Mouse (Mus musculus): ENCODE measurements around the gene Plxdc1.

Gene Plxdc1

GRCm38 (mm10) chr11:97986738-97987465 lies 658 bp upstream of the Plxdc1 start:
- DNase-seq: no peak

GRCm38 (mm10) chr11:97983983-97984382 lies 2.3 kb downstream of the Plxdc1 start:
- DNase-seq: no peak

GRCm38 (mm10) chr11:97983506-97983905 lies 2.7 kb downstream of the Plxdc1 start:
- no peak for DNase-seq

GRCm38 (mm10) chr11:97982721-97983120 lies 3.5 kb downstream of the Plxdc1 start:
- no peak for DNase-seq

GRCm38 (mm10) chr11:97980531-97980966 lies 5.7 kb downstream of the Plxdc1 start:
- no peak for DNase-seq

GRCm38 (mm10) chr11:97979824-97980495 lies 6.3 kb downstream of the Plxdc1 start:
- DNase-seq: no peak

- DNase-seq: no peak
Observed at GRCm38 (mm10) chr11:97978392-97978791, 7.9 kb downstream of the Plxdc1 start.

GRCm38 (mm10) chr11:97977797-97978196 lies 8.4 kb downstream of the Plxdc1 start:
- DNase-seq: no peak

- no peak for DNase-seq
Observed at GRCm38 (mm10) chr11:97974746-97975145, 11.5 kb downstream of the Plxdc1 start.

GRCm38 (mm10) chr11:97974141-97974540 lies 12.1 kb downstream of the Plxdc1 start:
- DNase-seq: no peak

GRCm38 (mm10) chr11:97972434-97972833 lies 13.8 kb downstream of the Plxdc1 start:
- no peak for DNase-seq

GRCm38 (mm10) chr11:97971232-97971631 lies 15.0 kb downstream of the Plxdc1 start:
- peak; percentile 89 for DNase-seq

- no peak for DNase-seq
Observed at GRCm38 (mm10) chr11:97970771-97971170, 15.5 kb downstream of the Plxdc1 start.

- DNase-seq: no peak
Observed at GRCm38 (mm10) chr11:97968385-97968784, 17.9 kb downstream of the Plxdc1 start.

- no peak for DNase-seq
Observed at GRCm38 (mm10) chr11:97967114-97967513, 19.1 kb downstream of the Plxdc1 start.

GRCm38 (mm10) chr11:97960907-97961306 lies 25.3 kb downstream of the Plxdc1 start:
- DNase-seq: no peak

GRCm38 (mm10) chr11:97959300-97959680 lies 27.0 kb downstream of the Plxdc1 start:
- no peak for DNase-seq

GRCm38 (mm10) chr11:97958641-97959299 lies 27.5 kb downstream of the Plxdc1 start:
- DNase-seq: peak; percentile 43

GRCm38 (mm10) chr11:97956905-97957560 lies 29.2 kb downstream of the Plxdc1 start:
- DNase-seq: peak; percentile 59

GRCm38 (mm10) chr11:97955915-97956314 lies 30.3 kb downstream of the Plxdc1 start:
- DNase-seq: no peak

- DNase-seq: no peak
Observed at GRCm38 (mm10) chr11:97955146-97955902, 30.9 kb downstream of the Plxdc1 start.

GRCm38 (mm10) chr11:97954469-97955141 lies 31.6 kb downstream of the Plxdc1 start:
- no peak for DNase-seq
